Mouse (Mus musculus): ENCODE results near the gene Adck2.

- TF ChIP-seq POLR2A (IDR thresholded peaks at IDR 0.05; ENCODE audit: borderline replicate concordance, low read depth, low read length) (no peak), CTCF (IDR thresholded peaks at IDR 0.05; ENCODE audit: low read depth, low read length) (no peak)
These were observed 14.3 kb upstream of the Adck2 start for GRCm38 (mm10) chr6:39559276-39559939.

Data from bone marrow macrophage, adult 2 months (primary cell).